11 mouse cellular contexts compared by ENCODE assay signal in genomic region chr17:12858072-12858471, GRCm38 (mm10). TPM values are rescaled to one million over a fixed set of nuclear protein-coding genes. Genes with fewer than 3 reads are reported as not detected.
DNase-seq lines count a peak whose midpoint lies in the region; ATAC-seq and TF ChIP-seq lines count a peak whose summit lies in the region.
"Had no signal": no experiment of that assay in that cellular context is flagged by ENCODE, and none has a peak within 500 bp of the region (broad histone marks: within the 10 kb centered on the region; RNA-seq: fewer than 3 reads in every experiment).

No protein-coding gene starts in this region.

- no peak overlapping the region for H3K27ac ChIP-seq in heart, postnatal 0 days (ENCODE audit: low read depth)
- H3K27ac ChIP-seq in heart, embryonic 10.5 days = no peak overlapping the region
- no peak overlapping the region for H3K27ac ChIP-seq in midbrain, postnatal 0 days (ENCODE audit: low read depth, low read length)
- H3K27ac ChIP-seq in midbrain, embryonic 11.5 days (ENCODE audit: low read depth, low read length) = no peak overlapping the region
- H3K27ac ChIP-seq: forebrain, embryonic 13.5 days had no signal

- no peaks in the 10 kb centered on the region for H3K9me3 ChIP-seq in heart, postnatal 0 days (replicated peaks; ENCODE audit: control insufficient read depth, low read length)
- H3K9me3 ChIP-seq in heart, embryonic 10.5 days = no peaks in the 10 kb centered on the region
- no peaks in the 10 kb centered on the region for H3K9me3 ChIP-seq in midbrain, postnatal 0 days (ENCODE audit: low read length)
- H3K9me3 ChIP-seq in midbrain, embryonic 11.5 days (ENCODE audit: control insufficient read depth, low read length) = no peaks in the 10 kb centered on the region
- H3K9me3 ChIP-seq: forebrain, embryonic 13.5 days had no signal

- H3K9ac ChIP-seq in heart, postnatal 0 days (replicated peaks; ENCODE audit: low read depth, low read length) = no peak overlapping the region
- H3K9ac ChIP-seq in midbrain, postnatal 0 days (replicated peaks; ENCODE audit: low read length, poor library complexity, severe bottlenecking) = no peak overlapping the region
- H3K9ac ChIP-seq in midbrain, embryonic 11.5 days (ENCODE audit: low read length) = no peak overlapping the region
- H3K9ac ChIP-seq: forebrain, embryonic 13.5 days had no signal

- TF ChIP-seq EP300 in heart, postnatal 0 days (IDR thresholded peaks at IDR 0.05; ENCODE audit: low read depth) = no peak

- no peak overlapping the region for H3K4me2 ChIP-seq in heart, postnatal 0 days (ENCODE audit: low read depth, low read length)
- no peak overlapping the region for H3K4me2 ChIP-seq in midbrain, postnatal 0 days (ENCODE audit: low read depth, low read length, poor library complexity, severe bottlenecking)
- no peak overlapping the region for H3K4me2 ChIP-seq in midbrain, embryonic 11.5 days
- H3K4me2 ChIP-seq: forebrain, embryonic 13.5 days had no signal

- ATAC-seq in heart, postnatal 0 days (ENCODE audit: insufficient read depth, low read depth) = no peak
- no peak for ATAC-seq in midbrain, postnatal 0 days (ENCODE audit: low FRiP score)
- ATAC-seq in midbrain, embryonic 11.5 days (ENCODE audit: low FRiP score) = no peak
- ATAC-seq in inflammation-experienced regulatory T-cells, adult 6 months = peak; percentile 89
- no peak for ATAC-seq in cerebellum, adult (ENCODE audit: insufficient number of reproducible peaks, low FRiP score, low TSS enrichment)
- ATAC-seq: forebrain, embryonic 13.5 days had no signal

- TF ChIP-seq CTCF in heart, postnatal 0 days (IDR thresholded peaks at IDR 0.05; ENCODE audit: low read depth) = peak; percentile 36; the same call in 1 of the 2 replicates
- peak; percentile 55 for TF ChIP-seq CTCF in midbrain, postnatal 0 days (IDR thresholded peaks at IDR 0.05)

- H3K27me3 ChIP-seq in heart, postnatal 0 days (ENCODE audit: control insufficient read depth, insufficient read depth, low read length) = no peaks in the 10 kb centered on the region
- no peaks in the 10 kb centered on the region for H3K27me3 ChIP-seq in heart, embryonic 10.5 days (ENCODE audit: insufficient read depth, poor library complexity, severe bottlenecking)
- no peaks in the 10 kb centered on the region for H3K27me3 ChIP-seq in midbrain, postnatal 0 days (ENCODE audit: insufficient read depth, low read length)
- no peaks in the 10 kb centered on the region for H3K27me3 ChIP-seq in midbrain, embryonic 11.5 days (ENCODE audit: control insufficient read depth, insufficient read depth, low read length)
- H3K27me3 ChIP-seq: forebrain, embryonic 13.5 days had no signal

- H3K4me1 ChIP-seq in heart, postnatal 0 days (ENCODE audit: control insufficient read depth, insufficient read depth) = no peaks in the 10 kb centered on the region
- no peaks in the 10 kb centered on the region for H3K4me1 ChIP-seq in heart, embryonic 10.5 days
- no peaks in the 10 kb centered on the region for H3K4me1 ChIP-seq in midbrain, postnatal 0 days (ENCODE audit: insufficient read depth, low read length)
- no peaks in the 10 kb centered on the region for H3K4me1 ChIP-seq in midbrain, embryonic 11.5 days (ENCODE audit: control insufficient read depth, insufficient read depth, low read length)
- H3K4me1 ChIP-seq: forebrain, embryonic 13.5 days had no signal

- H3K36me3 ChIP-seq in heart, postnatal 0 days (replicated peaks; ENCODE audit: control insufficient read depth, insufficient read depth, low read length) = no peaks in the 10 kb centered on the region
- H3K36me3 ChIP-seq in heart, embryonic 10.5 days = no peaks in the 10 kb centered on the region
- no peaks in the 10 kb centered on the region for H3K36me3 ChIP-seq in midbrain, postnatal 0 days (ENCODE audit: insufficient read depth, low read length)
- no peaks in the 10 kb centered on the region for H3K36me3 ChIP-seq in midbrain, embryonic 11.5 days (ENCODE audit: control insufficient read depth, insufficient read depth, low read length)

- no peak for DNase-seq in heart, postnatal 0 days (ENCODE audit: low spot score)
- no peak for DNase-seq in heart, embryonic 10.5 days (ENCODE audit: low spot score)
- DNase-seq in midbrain, postnatal 0 days (ENCODE audit: low spot score) = peak; percentile 11
- no peak for DNase-seq in midbrain, embryonic 11.5 days (ENCODE audit: low spot score, missing footprints)
- peak; percentile 54 for DNase-seq in thymus, postnatal 4 days
- DNase-seq in layer of hippocampus, adult 18-20 months (ENCODE audit: low spot score in 2 of 2) = no peak
- DNase-seq: cerebellum, adult 2 months; heart, postnatal 36 days had no signal

- no peak overlapping the region for H3K4me3 ChIP-seq in heart, postnatal 0 days (ENCODE audit: low read depth, low read length)
- no peak overlapping the region for H3K4me3 ChIP-seq in heart, embryonic 10.5 days
- no peak overlapping the region for H3K4me3 ChIP-seq in midbrain, postnatal 0 days (ENCODE audit: low read depth, low read length)
- H3K4me3 ChIP-seq in midbrain, embryonic 11.5 days (ENCODE audit: low read depth, low read length) = no peak overlapping the region
- H3K4me3 ChIP-seq: forebrain, embryonic 13.5 days had no signal

- 34% methylated on average over 4 of the region's 4 CpGs for WGBS in heart, postnatal 0 days
- WGBS in heart, embryonic 10.5 days = 34% methylated on average over 4 of the region's 4 CpGs
- 41% methylated on average over 4 of the region's 4 CpGs for WGBS in midbrain, postnatal 0 days
- 54% methylated on average over 4 of the region's 4 CpGs for WGBS in midbrain, embryonic 11.5 days

RNA-seq across cellular contexts. Expression of gene Mas1, which starts 9.9 kb away (rescaled TPM):
- not detected in 2 replicates for total RNA-seq in heart, postnatal 0 days (2014; rRNA removed; ENCODE audit: low replicate concordance)
- polyA plus RNA-seq in heart, postnatal 0 days (2015; fragmentation: Nextera tagmentation; extraction: Ambion mirVana) = 0.18 and 0.27 TPM in 2 replicates
- 0.30 and 0.36 TPM in 2 replicates for polyA plus RNA-seq in heart, embryonic 10.5 days (2016; fragmentation: Nextera tagmentation; extraction: Ambion mirVana)
- not detected in 2 replicates for total RNA-seq in midbrain, postnatal 0 days (2014; rRNA removed)
- polyA plus RNA-seq in midbrain, postnatal 0 days (2015; fragmentation: Nextera tagmentation; extraction: Ambion mirVana) = 0.27 TPM in 1 of 2 replicates, not detected in the other
- not detected in 2 replicates for polyA plus RNA-seq in midbrain, embryonic 11.5 days (2014; fragmentation: Nextera tagmentation; extraction: Ambion mirVana)
- under 1 TPM in 1 of 3 experiments, not detected in 2; 0.39 TPM for polyA plus RNA-seq in inflammation-experienced regulatory T-cells, adult 6 months (2017; shearing (Covaris generic))
- 10 to 100 TPM; 60.6 to 71.7 TPM for total RNA-seq in layer of hippocampus, adult 18-20 months (2021)
- polyA plus RNA-seq: forebrain, embryonic 13.5 days had no signal

RNA-seq across cellular contexts. Expression of gene Mrgprh, which starts 17.8 kb away (rescaled TPM):
- total RNA-seq in heart, postnatal 0 days (2014; rRNA removed; ENCODE audit: low replicate concordance) = 0.19 TPM in 1 of 2 replicates, not detected in the other
- polyA plus RNA-seq in heart, postnatal 0 days (2015; fragmentation: Nextera tagmentation; extraction: Ambion mirVana) = 0.19 and 0.25 TPM in 2 replicates
- 0.07 TPM in 1 of 2 replicates, not detected in the other for polyA plus RNA-seq in heart, embryonic 10.5 days (2016; fragmentation: Nextera tagmentation; extraction: Ambion mirVana)
- not detected in 2 replicates for total RNA-seq in midbrain, postnatal 0 days (2014; rRNA removed)
- not detected in 2 replicates for polyA plus RNA-seq in midbrain, postnatal 0 days (2015; fragmentation: Nextera tagmentation; extraction: Ambion mirVana)
- polyA plus RNA-seq in midbrain, embryonic 11.5 days (2014; fragmentation: Nextera tagmentation; extraction: Ambion mirVana) = not detected in 2 replicates
- not detected for polyA plus RNA-seq in inflammation-experienced regulatory T-cells, adult 6 months (2017; shearing (Covaris generic))
- total RNA-seq in layer of hippocampus, adult 18-20 months (2021) = not detected
- polyA plus RNA-seq: forebrain, embryonic 13.5 days had no signal

RNA-seq across cellular contexts. Expression of gene Pnldc1, which starts 52.0 kb away (rescaled TPM):
- 0.43 TPM in 1 of 2 replicates, not detected in the other for total RNA-seq in heart, postnatal 0 days (2014; rRNA removed; ENCODE audit: low replicate concordance)
- 0.38 and 0.45 TPM in 2 replicates for polyA plus RNA-seq in heart, postnatal 0 days (2015; fragmentation: Nextera tagmentation; extraction: Ambion mirVana)
- polyA plus RNA-seq in heart, embryonic 10.5 days (2016; fragmentation: Nextera tagmentation; extraction: Ambion mirVana) = 1.4 and 2.5 TPM in 2 replicates
- 0.88 and 1.8 TPM in 2 replicates for total RNA-seq in midbrain, postnatal 0 days (2014; rRNA removed)
- 1.1 and 1.3 TPM in 2 replicates for polyA plus RNA-seq in midbrain, postnatal 0 days (2015; fragmentation: Nextera tagmentation; extraction: Ambion mirVana)
- polyA plus RNA-seq in midbrain, embryonic 11.5 days (2014; fragmentation: Nextera tagmentation; extraction: Ambion mirVana) = 1.1 and 1.2 TPM in 2 replicates
- polyA plus RNA-seq in inflammation-experienced regulatory T-cells, adult 6 months (2017; shearing (Covaris generic)) = 1 to 10 TPM in 1 of 3 experiments, under 1 TPM in 1, not detected in 1; 0.66 to 1.5 TPM
- total RNA-seq in layer of hippocampus, adult 18-20 months (2021) = 1 to 10 TPM in 1 of 2 experiments, under 1 TPM in 1; 0.97 to 2.0 TPM

RNA-seq across cellular contexts. Expression of gene Tcp1, which starts 57.4 kb away (rescaled TPM):
- total RNA-seq in heart, postnatal 0 days (2014; rRNA removed; ENCODE audit: low replicate concordance) = 330 and 467 TPM in 2 replicates
- 245 and 252 TPM in 2 replicates for polyA plus RNA-seq in heart, postnatal 0 days (2015; fragmentation: Nextera tagmentation; extraction: Ambion mirVana)
- polyA plus RNA-seq in heart, embryonic 10.5 days (2016; fragmentation: Nextera tagmentation; extraction: Ambion mirVana) = 440 and 487 TPM in 2 replicates
- 330 and 377 TPM in 2 replicates for total RNA-seq in midbrain, postnatal 0 days (2014; rRNA removed)
- polyA plus RNA-seq in midbrain, postnatal 0 days (2015; fragmentation: Nextera tagmentation; extraction: Ambion mirVana) = 330 and 375 TPM in 2 replicates
- polyA plus RNA-seq in midbrain, embryonic 11.5 days (2014; fragmentation: Nextera tagmentation; extraction: Ambion mirVana) = 542 and 583 TPM in 2 replicates
- 100 to 1,000 TPM; 221 to 332 (median 236) TPM for polyA plus RNA-seq in inflammation-experienced regulatory T-cells, adult 6 months (2017; shearing (Covaris generic))
- 100 to 1,000 TPM; 211 to 215 TPM for total RNA-seq in layer of hippocampus, adult 18-20 months (2021)

RNA-seq across cellular contexts. Expression of gene Mrpl18, which starts 58.1 kb away (rescaled TPM):
- total RNA-seq in heart, postnatal 0 days (2014; rRNA removed; ENCODE audit: low replicate concordance) = 77.5 and 154 TPM in 2 replicates
- polyA plus RNA-seq in heart, postnatal 0 days (2015; fragmentation: Nextera tagmentation; extraction: Ambion mirVana) = 269 and 276 TPM in 2 replicates
- 203 and 208 TPM in 2 replicates for polyA plus RNA-seq in heart, embryonic 10.5 days (2016; fragmentation: Nextera tagmentation; extraction: Ambion mirVana)
- 34.0 TPM in 2 replicates for total RNA-seq in midbrain, postnatal 0 days (2014; rRNA removed)
- 111 and 118 TPM in 2 replicates for polyA plus RNA-seq in midbrain, postnatal 0 days (2015; fragmentation: Nextera tagmentation; extraction: Ambion mirVana)
- 172 and 176 TPM in 2 replicates for polyA plus RNA-seq in midbrain, embryonic 11.5 days (2014; fragmentation: Nextera tagmentation; extraction: Ambion mirVana)
- polyA plus RNA-seq in inflammation-experienced regulatory T-cells, adult 6 months (2017; shearing (Covaris generic)) = 100 to 1,000 TPM; 192 to 313 (median 193) TPM
- 10 to 100 TPM; 63.4 to 64.5 TPM for total RNA-seq in layer of hippocampus, adult 18-20 months (2021)

Comparison
In these comparisons a context has a peak if more than half of its experiments do, and no peak if none do; other contexts are left out.
1. DNase-seq: peak in midbrain, postnatal 0 days (single experiment) and thymus, postnatal 4 days (single experiment); none in heart, postnatal 0 days (single experiment), heart, embryonic 10.5 days (single experiment), midbrain, embryonic 11.5 days (single experiment) and layer of hippocampus, adult 18-20 months (0 of 2).